Mouse (Mus musculus) embryo, embryonic 10 days (tissue): ENCODE measurements around the gene Spats1.
"Not testable (repeated sequence)": the region's sequence is repeated elsewhere in the genome, so short reads cannot be mapped to it uniquely, and the experiment has no call there.

Experiments
- DNase-seq: peaks from one replicate; pipeline ENCODE4 v3.0.0-alpha.2; 2015; ENCODE audit warnings: low spot score

The Spats1 gene

GRCm38 (mm10) chr17:45445923-45446322 is 29.3 kb downstream of the Spats1 start:
- DNase-seq = no peak

- no peak for DNase-seq
Measured at GRCm38 (mm10) chr17:45434262-45434590, 41.0 kb downstream of the Spats1 start.

DNA sequence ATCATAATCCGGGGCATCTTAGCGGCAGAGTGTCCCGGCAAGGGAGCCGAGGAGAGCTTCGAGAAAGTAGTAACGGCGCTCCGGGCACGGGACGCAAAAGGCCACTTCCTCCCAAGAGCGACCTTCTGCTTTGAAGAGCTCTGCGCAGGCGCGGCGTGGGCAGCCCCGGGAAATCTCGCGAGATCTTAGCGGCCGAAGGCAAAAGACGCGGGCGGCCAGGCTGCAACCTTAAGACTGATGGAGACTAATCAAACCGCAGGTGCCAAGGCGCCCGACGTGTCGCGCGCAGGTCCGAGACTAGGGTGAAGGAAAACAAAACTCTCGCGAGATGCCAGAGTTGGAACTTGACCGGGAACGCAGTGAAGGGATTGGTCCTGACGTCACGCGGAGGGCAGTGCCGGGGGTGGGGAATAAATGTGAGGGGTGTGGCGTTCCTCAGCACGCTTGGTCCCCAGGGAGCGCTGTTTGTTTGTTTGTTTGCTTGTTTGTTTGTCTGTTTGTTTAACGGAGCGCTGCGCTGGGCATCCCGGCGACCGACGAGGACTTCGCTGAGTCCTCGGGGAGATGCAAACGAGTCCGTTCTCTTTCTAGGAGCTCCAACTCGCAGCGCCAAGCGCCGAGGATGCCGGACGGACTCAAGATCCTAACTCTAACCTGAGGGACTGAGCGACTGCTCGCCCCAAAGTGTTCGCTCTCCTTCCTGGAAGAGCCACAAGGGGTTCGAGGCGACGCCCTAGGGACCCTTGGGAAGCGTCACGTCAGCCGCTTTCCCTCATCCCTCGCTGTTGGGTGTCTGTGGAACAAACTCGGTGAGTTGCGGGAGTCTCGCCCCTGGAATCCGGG is 41.6 kb downstream of the Spats1 start, which contains the start of gene Cdc5l:
Gene Cdc5l, minus strand, starts transcription at position 319 of the 843 bp plus-strand sequence.
- peak; percentile 98 for DNase-seq

DNA sequence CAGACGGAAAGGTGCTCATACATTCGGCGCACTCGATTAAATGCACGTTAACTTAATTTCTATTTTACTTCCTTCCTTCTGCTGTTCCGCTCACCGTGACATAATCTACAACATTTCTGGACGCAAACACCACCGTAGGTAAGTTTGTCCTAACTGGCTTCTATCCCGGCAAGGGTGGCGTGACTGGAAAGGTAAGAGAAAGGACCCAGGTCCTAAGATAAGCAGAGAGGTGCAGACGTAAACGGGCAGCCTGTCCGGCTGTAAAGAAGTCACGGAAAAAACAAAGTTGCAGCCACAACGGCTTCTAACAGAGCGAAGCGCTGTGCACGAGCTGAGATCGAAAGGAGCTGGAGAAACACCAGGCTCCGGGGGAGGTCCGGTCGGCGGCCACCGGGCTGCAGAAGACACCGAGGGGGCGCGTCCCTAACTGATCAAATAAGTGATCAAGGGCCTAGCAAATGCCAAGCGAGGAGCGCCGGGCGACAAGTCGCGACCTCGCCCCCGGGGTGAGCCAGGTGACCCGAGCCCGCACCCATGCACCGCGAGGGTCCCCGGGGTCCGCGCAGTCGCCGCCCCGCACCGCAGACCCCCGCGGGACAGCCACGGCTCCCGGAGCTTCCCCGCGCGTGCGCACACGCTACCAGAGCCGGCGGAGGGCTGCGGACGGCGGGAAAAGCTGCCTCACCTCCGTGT is 42.4 kb downstream of the Spats1 start:
- peak; percentile 60 for DNase-seq

- DNase-seq = no peak
Measured at GRCm38 (mm10) chr17:45432007-45432406, 43.2 kb downstream of the Spats1 start.

DNA sequence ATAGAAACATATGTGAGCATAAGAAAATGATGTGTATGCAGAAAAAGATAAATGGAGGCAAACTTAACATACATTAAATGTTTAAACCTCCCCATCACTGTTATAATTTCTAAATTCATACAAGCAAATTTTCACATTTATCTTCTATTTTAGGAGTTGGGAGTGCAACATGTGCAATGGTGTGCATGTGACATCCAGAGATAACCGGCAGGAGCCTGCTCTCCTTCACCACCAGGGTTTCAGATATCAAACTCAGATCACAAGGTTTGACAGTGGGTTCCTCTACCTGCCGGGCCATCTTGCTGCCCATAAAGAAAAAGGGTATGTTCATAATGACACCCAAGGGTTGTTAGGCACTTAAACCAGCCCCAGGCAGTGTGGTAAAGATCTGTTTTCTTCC is 57.8 kb downstream of the Spats1 start:
- DNase-seq = no peak

- not testable (repeated sequence) for DNase-seq
Measured at GRCm38 (mm10) chr17:45411617-45412016, 63.6 kb downstream of the Spats1 start.

DNA sequence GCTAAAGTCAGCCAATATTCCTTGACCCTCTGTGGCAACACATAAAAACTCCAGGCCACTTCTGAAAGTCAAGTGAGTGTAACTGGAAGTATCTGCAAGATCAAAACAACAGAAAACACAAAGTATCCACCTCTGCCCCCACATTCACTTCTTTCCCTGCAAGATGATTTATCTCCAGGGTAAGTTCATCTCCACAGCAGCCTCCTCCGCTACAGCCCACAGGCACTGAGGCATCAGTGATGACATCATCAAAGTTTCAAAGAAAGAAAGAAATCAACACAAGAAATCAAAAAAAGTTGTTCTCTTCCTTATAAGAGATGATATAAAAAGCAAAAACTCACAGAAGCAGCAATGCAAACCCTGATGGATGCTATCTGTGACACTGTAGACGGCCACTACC is 66.5 kb downstream of the Spats1 start:
- no peak for DNase-seq

DNA sequence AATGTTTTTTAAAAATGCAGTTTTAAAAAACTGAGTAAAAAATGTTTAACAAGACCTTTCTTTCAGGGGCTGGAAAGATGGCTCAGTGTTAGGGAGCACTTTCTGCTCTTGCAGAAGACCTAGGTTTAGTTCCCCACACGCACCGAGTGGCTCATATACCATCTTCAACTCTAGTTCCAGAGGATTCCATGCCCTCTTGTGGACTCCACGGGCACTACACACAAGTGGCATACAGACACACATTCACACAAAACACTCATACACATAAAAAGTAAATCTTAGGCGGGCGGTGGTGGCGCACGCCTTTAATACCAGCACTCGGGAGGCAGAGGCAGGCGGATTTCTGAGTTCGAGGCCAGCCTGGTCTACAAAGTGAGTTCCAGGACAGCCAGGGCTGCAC is 68.9 kb downstream of the Spats1 start:
- no peak for DNase-seq

GRCm38 (mm10) chr17:45403207-45403606 is 72.0 kb downstream of the Spats1 start:
- DNase-seq = peak; percentile 69

GRCm38 (mm10) chr17:45402601-45403000 is 72.6 kb downstream of the Spats1 start:
- DNase-seq = no peak

DNA sequence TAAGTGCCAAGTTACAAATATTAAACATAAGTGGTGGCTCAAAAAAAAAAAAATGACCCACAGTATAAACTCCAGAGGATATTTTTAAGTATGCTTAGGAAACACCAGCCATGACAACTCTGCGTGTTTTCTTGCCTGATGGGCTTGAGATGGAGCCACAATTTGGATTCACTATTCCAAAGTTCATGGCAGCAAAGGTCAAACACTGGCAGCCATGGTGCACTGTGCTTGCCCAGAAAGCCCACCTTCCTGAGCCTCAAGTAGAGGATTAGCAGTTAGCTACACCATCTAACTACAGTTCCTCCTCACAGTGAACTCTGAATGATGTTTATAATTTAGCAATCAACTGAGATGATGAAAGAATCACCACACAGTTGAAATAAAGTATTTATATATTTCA is 73.1 kb downstream of the Spats1 start:
- no peak for DNase-seq

DNA sequence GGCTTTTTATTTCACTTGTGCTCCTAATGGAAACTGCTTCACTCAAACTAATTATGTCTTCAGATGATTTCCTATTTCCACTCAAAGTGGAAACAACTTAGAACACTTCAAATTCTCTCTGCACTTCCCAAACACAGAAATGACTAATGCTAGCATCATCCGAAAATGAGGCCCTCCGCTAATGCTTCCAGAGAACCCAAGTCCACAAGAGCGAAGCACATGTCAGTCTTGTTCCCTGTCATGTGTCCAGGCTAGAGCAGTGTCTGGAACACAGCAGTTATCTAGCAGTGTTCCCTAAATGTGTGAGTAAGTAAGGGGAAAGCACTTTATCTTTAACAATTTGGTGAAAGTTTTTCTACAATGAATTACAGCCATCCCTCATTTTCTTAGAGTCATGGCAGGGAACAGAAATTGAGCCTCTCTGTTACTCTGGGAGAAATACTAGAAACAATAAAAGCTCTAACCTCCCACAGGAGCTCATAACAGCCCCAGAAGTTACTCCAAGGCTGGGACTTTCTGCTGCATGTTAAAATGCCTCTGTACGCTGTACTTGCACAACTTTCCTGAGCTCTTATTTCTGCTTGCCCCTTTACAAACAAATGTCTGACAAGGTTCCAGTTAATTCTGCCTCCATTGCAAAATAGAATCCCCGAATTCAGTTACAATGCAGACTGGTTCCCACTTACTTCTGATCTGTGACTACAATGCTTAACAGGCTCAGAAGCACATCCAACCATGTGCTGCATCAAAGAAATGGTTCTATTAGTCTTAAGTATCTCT is 73.9 kb downstream of the Spats1 start:
- no peak for DNase-seq

- no peak for DNase-seq
Measured at GRCm38 (mm10) chr17:45398021-45398420, 77.2 kb downstream of the Spats1 start.

DNA sequence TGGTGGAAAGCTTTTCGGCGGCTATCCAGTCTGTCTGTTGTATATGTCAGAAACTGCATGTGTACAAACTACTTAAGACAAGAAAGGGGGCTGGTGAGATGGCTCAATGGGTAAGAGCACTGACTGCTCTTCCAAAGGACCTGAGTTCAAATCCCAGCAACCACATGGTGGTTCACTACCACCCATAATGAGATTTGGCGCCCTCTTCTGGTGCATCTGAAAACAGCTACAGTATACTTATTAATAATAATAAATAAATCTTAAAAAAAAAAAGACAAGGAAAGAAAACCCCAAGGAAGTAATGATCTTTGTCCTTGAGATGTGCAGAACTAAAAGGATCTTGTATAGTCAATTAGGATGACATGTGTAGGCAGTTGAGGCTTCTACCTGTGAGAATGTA is 77.7 kb downstream of the Spats1 start:
- DNase-seq = no peak

DNA sequence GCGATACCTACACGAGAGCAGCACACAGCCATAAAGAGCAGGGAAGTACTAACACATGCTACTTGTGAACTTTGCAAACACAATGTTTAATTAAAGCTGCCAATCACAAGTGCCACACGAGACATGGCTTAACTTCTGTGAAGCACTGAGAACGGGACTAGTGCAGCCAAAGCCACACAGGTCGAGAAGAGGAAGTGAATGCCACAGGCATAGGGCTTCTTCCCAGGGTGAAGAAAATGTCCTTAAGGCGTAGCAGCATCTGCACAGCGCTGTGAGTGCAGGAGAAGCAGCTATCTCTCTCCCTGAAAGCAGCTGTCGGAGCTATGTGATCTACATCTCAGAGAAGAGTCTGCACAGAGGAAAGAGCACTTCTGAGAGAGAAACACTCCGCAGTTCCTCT is 80.6 kb downstream of the Spats1 start:
- no peak for DNase-seq

DNA sequence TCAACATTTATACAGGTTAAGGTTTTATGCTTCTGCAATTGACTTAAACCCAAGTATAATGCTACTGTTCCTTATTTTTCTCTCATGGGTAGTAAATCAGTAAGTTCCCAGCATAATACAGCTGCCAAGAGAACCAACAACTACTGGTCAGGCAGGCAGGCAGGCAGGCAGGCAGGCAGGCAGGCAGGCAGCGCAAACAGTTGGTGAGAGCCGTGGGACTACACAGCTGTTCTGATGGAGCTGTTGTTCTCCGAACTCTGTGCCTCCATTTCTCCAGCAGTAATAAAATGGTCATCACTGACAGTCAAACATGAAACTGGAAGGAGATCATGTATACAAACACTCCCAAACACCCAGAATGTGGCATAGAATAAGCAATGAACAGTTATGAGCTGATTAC is 81.5 kb downstream of the Spats1 start:
- DNase-seq = no peak
